ENCODE assay signal across 17 mouse cellular contexts in genomic region chr11:78422055-78422819, GRCm38 (mm10). TPM values are rescaled to one million over a fixed set of nuclear protein-coding genes. Genes with fewer than 3 reads are reported as not detected.
DNase-seq lines count a peak whose midpoint lies in the region; ATAC-seq and TF ChIP-seq lines count a peak whose summit lies in the region.
"Had no signal": no experiment of that assay in that cellular context is flagged by ENCODE, and none has a peak within 500 bp of the region (broad histone marks: within the 10 kb centered on the region; RNA-seq: fewer than 3 reads in every experiment).

TSS of gene Slc13a2 (minus strand) at chr11:78422217.

- H3K4me3 ChIP-seq in lung, postnatal 0 days (ENCODE audit: low read depth, low read length), result no peak within 1 kb of the TSS
- peak within 1 kb of the TSS; percentile 10; the same call in 1 of the 2 replicates for H3K4me3 ChIP-seq in kidney, embryonic 14.5 days (ENCODE audit: low read length)
- no peak within 1 kb of the TSS for H3K4me3 ChIP-seq in midbrain, embryonic 16.5 days (ENCODE audit: low read depth, low read length)
- H3K4me3 ChIP-seq: embryonic facial prominence, embryonic 15.5 days had no signal

- H3K9me3 ChIP-seq in lung, postnatal 0 days (ENCODE audit: low read length), result no peaks in the 10 kb centered on the region
- no peaks in the 10 kb centered on the region for H3K9me3 ChIP-seq in kidney, embryonic 14.5 days (ENCODE audit: control insufficient read depth, low read length)
- no peaks in the 10 kb centered on the region for H3K9me3 ChIP-seq in midbrain, embryonic 16.5 days (replicated peaks; ENCODE audit: control insufficient read depth, low read length, poor library complexity, severe bottlenecking)
- H3K9me3 ChIP-seq: embryonic facial prominence, embryonic 15.5 days had no signal

- no peak for TF ChIP-seq EP300 in lung, postnatal 0 days (IDR thresholded peaks at IDR 0.05)

- no peak within 1 kb of the TSS for H3K27ac ChIP-seq in lung, postnatal 0 days (ENCODE audit: low read length)
- no peak within 1 kb of the TSS for H3K27ac ChIP-seq in kidney, embryonic 14.5 days (ENCODE audit: low read depth, low read length)
- no peak within 1 kb of the TSS for H3K27ac ChIP-seq in midbrain, embryonic 16.5 days (ENCODE audit: low read length)
- H3K27ac ChIP-seq: embryonic facial prominence, embryonic 15.5 days had no signal

- no peaks in the 10 kb centered on the region for H3K27me3 ChIP-seq in lung, postnatal 0 days (replicated peaks; ENCODE audit: insufficient read depth, low read length)
- H3K27me3 ChIP-seq in kidney, embryonic 14.5 days (ENCODE audit: control insufficient read depth, insufficient read depth, low read length), result peaks cover 2% of the 10 kb centered on the region; the same call in 1 of the 2 replicates
- no peaks in the 10 kb centered on the region for H3K27me3 ChIP-seq in midbrain, embryonic 16.5 days (ENCODE audit: control insufficient read depth, insufficient read depth, low read depth, low read length)
- H3K27me3 ChIP-seq: embryonic facial prominence, embryonic 15.5 days had no signal

- no peak for DNase-seq in lung, postnatal 0 days (ENCODE audit: low spot score)
- DNase-seq in lung, postnatal 25 days (ENCODE audit: low spot score), result no peak
- DNase-seq in thymus, postnatal 25 days, result no peak
- DNase-seq: cerebellum, adult 11 months; heart, postnatal 36 days had no signal

- no peaks in the 10 kb centered on the region for H3K36me3 ChIP-seq in lung, postnatal 0 days (ENCODE audit: insufficient read depth, low read length)
- H3K36me3 ChIP-seq in kidney, embryonic 14.5 days (ENCODE audit: control insufficient read depth, insufficient read depth, low read length), result no peaks in the 10 kb centered on the region
- no peaks in the 10 kb centered on the region for H3K36me3 ChIP-seq in midbrain, embryonic 16.5 days (ENCODE audit: control insufficient read depth, insufficient read depth, low read length)
- H3K36me3 ChIP-seq: embryonic facial prominence, embryonic 15.5 days had no signal

- TF ChIP-seq CTCF in lung, postnatal 0 days (IDR thresholded peaks at IDR 0.05), result peak; percentile 43

- no peak within 1 kb of the TSS for H3K9ac ChIP-seq in lung, postnatal 0 days (replicated peaks; ENCODE audit: low read depth)
- 0 out of 2 replicates have a peak within 1 kb of the TSS, but pooled peaks have one; percentile 7 for H3K9ac ChIP-seq in kidney, embryonic 14.5 days (ENCODE audit: low read depth, low read length)
- H3K9ac ChIP-seq in midbrain, embryonic 16.5 days (ENCODE audit: low read depth, low read length), result no peak within 1 kb of the TSS
- H3K9ac ChIP-seq: embryonic facial prominence, embryonic 15.5 days had no signal

- ATAC-seq in lung, postnatal 0 days, result peak; percentile 34; the same call in 1 of the 2 replicates
- ATAC-seq in granulocyte monocyte progenitor cell, adult 5-6 weeks (replicated peaks; ENCODE audit: poor library complexity, severe bottlenecking), result peak; percentile 31; the same call in 1 of the 2 replicates
- peak; percentile 37; the same call in 1 of the 2 replicates for ATAC-seq in kidney, embryonic 14.5 days (ENCODE audit: low FRiP score, low TSS enrichment)
- peak; percentile 20; the same call in 1 of the 2 replicates for ATAC-seq in megakaryocyte progenitor cell, adult 5-6 weeks (replicated peaks; ENCODE audit: poor library complexity)
- no peak for ATAC-seq in midbrain, embryonic 16.5 days
- ATAC-seq in frontal cortex, adult (ENCODE audit: low TSS enrichment), result no peak
- ATAC-seq: forebrain, embryonic 14.5 days had no signal

- 22% methylated on average over 13 of the region's 13 CpGs for whole genome bisulfite sequencing in lung, postnatal 0 days
- WGBS in kidney, embryonic 14.5 days, result 9% methylated on average over 13 of the region's 13 CpGs
- 27% methylated on average over 13 of the region's 13 CpGs for WGBS in midbrain, embryonic 16.5 days

- no peak within 1 kb of the TSS for H3K4me2 ChIP-seq in lung, postnatal 0 days (replicated peaks; ENCODE audit: low read depth, low read length)
- peak within 1 kb of the TSS; percentile 22; the same call in 1 of the 2 replicates for H3K4me2 ChIP-seq in kidney, embryonic 14.5 days (replicated peaks; ENCODE audit: low read depth, low read length)
- H3K4me2 ChIP-seq in midbrain, embryonic 16.5 days (ENCODE audit: low read length), result no peak within 1 kb of the TSS
- H3K4me2 ChIP-seq: embryonic facial prominence, embryonic 15.5 days; heart, embryonic 11.5 days had no signal

- H3K4me1 ChIP-seq in lung, postnatal 0 days (ENCODE audit: insufficient read depth, low read depth, low read length), result no peaks in the 10 kb centered on the region
- H3K4me1 ChIP-seq in kidney, embryonic 14.5 days (ENCODE audit: control insufficient read depth, insufficient read depth, low read length), result peaks cover 10% of the 10 kb centered on the region
- H3K4me1 ChIP-seq in midbrain, embryonic 16.5 days (ENCODE audit: control insufficient read depth, insufficient read depth, low read length), result no peaks in the 10 kb centered on the region
- H3K4me1 ChIP-seq: embryonic facial prominence, embryonic 15.5 days had no signal

RNA-seq across cellular contexts. Expression of gene Slc13a2, which starts in this region (rescaled TPM):
- 0.43 and 0.51 TPM in 2 replicates for polyA plus RNA-seq in lung, postnatal 0 days (2015; fragmentation: Nextera tagmentation; extraction: Ambion mirVana)
- not detected in 2 replicates for total RNA-seq in granulocyte monocyte progenitor cell, adult 5-6 weeks (2014; fragmentation: Nextera tagmentation)
- total RNA-seq in granulocyte monocyte progenitor cell, adult 5-6 weeks (2017), result not detected in 2 replicates
- 0.07 and 0.45 TPM in 2 replicates for polyA plus RNA-seq in kidney, embryonic 14.5 days (2014; fragmentation: Nextera tagmentation; extraction: Ambion mirVana)
- total RNA-seq in megakaryocyte progenitor cell, adult 5-6 weeks (2015), result 0.10 and 1.0 TPM in 2 replicates
- total RNA-seq in megakaryocyte progenitor cell, adult 5-6 weeks (2017), result 0.04 and 0.44 TPM in 2 replicates
- polyA plus RNA-seq in midbrain, embryonic 16.5 days (2015; fragmentation: Nextera tagmentation; extraction: Ambion mirVana), result not detected in 2 replicates
- total RNA-seq: gastrocnemius, adult 8-10 months; heart, postnatal 36 days; layer of hippocampus, adult 18-20 months; left cerebral cortex, adult 8-10 months had no signal
- polyA plus RNA-seq: C2C12; forebrain, embryonic 14.5 days; heart, embryonic 11.5 days had no signal

Comparison
In these comparisons a context has a peak if more than half of its experiments do, and no peak if none do; other contexts are left out.
1. Peak in ATAC-seq in lung, postnatal 0 days; RNA of the gene not detected or under 1 TPM.
2. Peak in ATAC-seq in granulocyte monocyte progenitor cell, adult 5-6 weeks; RNA of the gene not detected or under 1 TPM.
3. Peak in ATAC-seq, H3K4me3 ChIP-seq, H3K9ac ChIP-seq and H3K4me2 ChIP-seq in kidney, embryonic 14.5 days; RNA of the gene not detected or under 1 TPM.